Mouse (Mus musculus): Measurements from ENCODE around the gene Cd320.

DNA sequence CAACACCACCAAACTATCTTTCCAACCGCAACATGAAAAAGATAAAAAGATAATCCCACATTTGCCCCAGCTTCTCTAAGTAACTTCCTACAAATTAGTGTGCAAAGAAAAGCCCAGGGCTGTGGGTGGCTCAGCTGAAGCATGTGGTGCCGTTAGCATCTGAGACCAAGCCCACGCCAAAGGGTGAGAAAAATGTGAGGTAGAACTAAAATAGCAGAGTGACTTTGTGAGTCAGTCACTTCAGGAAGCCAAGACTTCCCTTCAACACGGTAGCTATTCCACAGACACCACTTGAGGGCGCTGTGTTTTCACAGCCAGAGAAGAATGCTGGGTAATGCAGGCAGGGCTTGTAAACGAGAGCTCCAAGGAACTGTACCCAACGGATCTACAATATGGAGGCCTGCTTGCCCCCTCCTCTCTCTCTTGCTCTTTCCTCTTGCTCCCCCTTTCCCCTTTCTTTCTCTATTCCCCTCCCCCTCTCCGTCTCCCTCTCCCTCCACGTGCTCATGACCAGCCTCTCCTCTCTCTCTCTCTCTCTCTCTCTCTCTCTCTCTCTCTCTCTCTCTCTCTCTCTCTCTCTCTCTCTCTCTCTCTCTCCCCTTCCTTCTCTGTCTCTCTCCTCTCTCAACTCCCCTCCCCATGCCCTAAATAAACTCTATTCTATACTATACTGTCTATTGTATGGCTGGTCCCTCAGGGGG, 22.6 kb downstream of the Cd320 start:
- TF ChIP-seq POLR2A (IDR thresholded peaks at IDR 0.05; ENCODE audit: borderline replicate concordance, insufficient read depth, low read length), result no peak
- TF ChIP-seq CTCF (IDR thresholded peaks at IDR 0.05; ENCODE audit: borderline replicate concordance, insufficient read depth, low read depth, low read length), result peak; percentile 22; the same call in 1 of the 2 replicates

Measured in cerebellum, adult 2 months (tissue).